Mouse (Mus musculus) cortical plate, adult 2 months (tissue): ENCODE measurements around the gene Syngr1.

ENCODE experiments used
- CTCF ChIP-seq: fragments of 200-500 bp; IDR thresholded peaks from 2 replicates; pipeline ENCODE4 v1.5.1; 2011; ENCODE audit warnings: mild to moderate bottlenecking, control low read depth, low read length; ENCODE audit not compliant: insufficient read depth; ENCODE audit errors: extremely low read depth
- POLR2A ChIP-seq: fragments of 200-500 bp; IDR thresholded peaks from 2 replicates; pipeline ENCODE4 v1.6.1; 2011; ENCODE audit warnings: mild to moderate bottlenecking, low read length, control low read depth; ENCODE audit not compliant: insufficient read depth; ENCODE audit errors: extremely low read depth

DNA sequence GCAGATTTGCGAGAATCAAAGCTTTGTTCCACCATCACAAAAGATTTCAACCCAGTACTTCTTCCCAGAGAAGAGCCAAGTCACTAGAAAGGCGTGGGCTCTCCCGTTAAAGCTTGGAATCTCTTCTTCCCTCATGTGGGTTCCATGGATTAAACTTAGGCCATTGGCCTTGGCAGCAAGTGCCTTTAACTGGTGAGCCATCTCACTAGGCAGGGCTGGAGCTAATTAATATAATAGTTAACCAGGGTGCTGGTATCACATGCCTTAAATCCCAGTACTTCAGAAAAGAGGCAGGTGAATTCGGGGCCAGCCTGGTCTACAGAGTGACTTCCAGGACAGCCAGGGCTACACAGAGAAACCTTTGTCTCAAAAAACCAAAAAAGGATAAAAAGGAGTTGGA, 33.5 kb downstream of the Syngr1 start:
- TF ChIP-seq CTCF (no peak), POLR2A (no peak)
